Comparison of ENCODE assay signal across 8 mouse cellular contexts in genomic region chr7:139248615-139249405, GRCm38 (mm10). TPM values are rescaled to one million over a fixed set of nuclear protein-coding genes. Genes with fewer than 3 reads are reported as not detected.
DNase-seq lines count a peak whose midpoint lies in the region; ATAC-seq and TF ChIP-seq lines count a peak whose summit lies in the region.

No protein-coding gene starts in this region.

- H3K4me2 ChIP-seq in kidney, embryonic 14.5 days (replicated peaks; ENCODE audit: low read depth, low read length) = peak overlapping the region; percentile 96
- H3K4me2 ChIP-seq in limb, embryonic 14.5 days (replicated peaks; ENCODE audit: low read depth, low read length, severe bottlenecking) = peak overlapping the region; percentile 84
- peak overlapping the region; percentile 95 for H3K4me2 ChIP-seq in neural tube, embryonic 12.5 days (replicated peaks)

- H3K27me3 ChIP-seq in kidney, embryonic 14.5 days (ENCODE audit: control insufficient read depth, insufficient read depth, low read length) = peaks cover 4% of the 10 kb centered on the region
- H3K27me3 ChIP-seq in limb, embryonic 14.5 days (ENCODE audit: control insufficient read depth, insufficient read depth, low read length) = no peaks in the 10 kb centered on the region
- H3K27me3 ChIP-seq in neural tube, embryonic 12.5 days (replicated peaks) = peaks cover 41% of the 10 kb centered on the region

- no peak for DNase-seq in kidney, adult 18-20 months
- DNase-seq in B cell, adult 2 months = peak; percentile 49
- peak; percentile 47 for DNase-seq in adrenal gland, postnatal 10 days
- peak; percentile 26 for DNase-seq in gastrocnemius, postnatal 25 days
- DNase-seq in limb, embryonic 14.5 days (ENCODE audit: low spot score) = no peak
- DNase-seq in spleen, postnatal 14 days (ENCODE audit: low spot score in 2 of 2) = no peak

- no peaks in the 10 kb centered on the region for H3K36me3 ChIP-seq in kidney, embryonic 14.5 days (ENCODE audit: control insufficient read depth, insufficient read depth, low read length)
- no peaks in the 10 kb centered on the region for H3K36me3 ChIP-seq in limb, embryonic 14.5 days (ENCODE audit: control insufficient read depth, insufficient read depth, low read length)
- H3K36me3 ChIP-seq in neural tube, embryonic 12.5 days = no peaks in the 10 kb centered on the region

- no peaks in the 10 kb centered on the region for H3K9me3 ChIP-seq in kidney, embryonic 14.5 days (ENCODE audit: control insufficient read depth, low read length)
- H3K9me3 ChIP-seq in limb, embryonic 14.5 days (ENCODE audit: control insufficient read depth, low read length) = no peaks in the 10 kb centered on the region
- no peaks in the 10 kb centered on the region for H3K9me3 ChIP-seq in neural tube, embryonic 12.5 days

- peak overlapping the region; percentile 65 for H3K4me3 ChIP-seq in kidney, embryonic 14.5 days (ENCODE audit: low read length)
- H3K4me3 ChIP-seq in limb, embryonic 14.5 days (replicated peaks; ENCODE audit: low read length) = peak overlapping the region; percentile 70
- H3K4me3 ChIP-seq in neural tube, embryonic 12.5 days = peak overlapping the region; percentile 58

- peak overlapping the region; percentile 80 for H3K9ac ChIP-seq in kidney, embryonic 14.5 days (ENCODE audit: low read depth, low read length)
- H3K9ac ChIP-seq in limb, embryonic 14.5 days (ENCODE audit: low read depth, low read length, severe bottlenecking) = peak overlapping the region; percentile 80
- peak overlapping the region; percentile 85 for H3K9ac ChIP-seq in neural tube, embryonic 12.5 days

- H3K27ac ChIP-seq in kidney, embryonic 14.5 days (ENCODE audit: low read depth, low read length) = peak overlapping the region; percentile 63; the same call in 1 of the 2 replicates
- peak overlapping the region; percentile 63 for H3K27ac ChIP-seq in limb, embryonic 14.5 days (replicated peaks; ENCODE audit: low read depth, low read length)
- no peak overlapping the region for H3K27ac ChIP-seq in neural tube, embryonic 12.5 days

- WGBS in kidney, embryonic 14.5 days = under 1% methylated on average over 45 of the region's 45 CpGs
- WGBS in limb, embryonic 14.5 days = 4% methylated on average over 43 of the region's 45 CpGs
- WGBS in neural tube, embryonic 12.5 days = 1% methylated on average over 45 of the region's 45 CpGs

- H3K4me1 ChIP-seq in kidney, embryonic 14.5 days (ENCODE audit: control insufficient read depth, insufficient read depth, low read length) = peaks cover 52% of the 10 kb centered on the region
- H3K4me1 ChIP-seq in limb, embryonic 14.5 days (ENCODE audit: control insufficient read depth, insufficient read depth, low read length) = peaks cover 37% of the 10 kb centered on the region
- H3K4me1 ChIP-seq in neural tube, embryonic 12.5 days = peaks cover 35% of the 10 kb centered on the region

- no peak for ATAC-seq in kidney, embryonic 14.5 days (ENCODE audit: low FRiP score, low TSS enrichment)
- peak; percentile 14; the same call in 1 of the 2 replicates for ATAC-seq in limb, embryonic 14.5 days (ENCODE audit: low FRiP score, low read depth)
- ATAC-seq in neural tube, embryonic 12.5 days (ENCODE audit: low FRiP score, low read depth) = peak; percentile 11; the same call in 1 of the 2 replicates

- TF ChIP-seq POLR2A in limb, embryonic 14.5 days (IDR thresholded peaks at IDR 0.05; ENCODE audit: borderline replicate concordance, extremely low read depth, insufficient read depth, insufficient read length) = no peak

RNA-seq across cellular contexts. Expression of gene Pwwp2b, which starts 0.5 kb away (rescaled TPM):
- 5.3 and 7.3 TPM in 2 replicates for polyA plus RNA-seq in kidney, embryonic 14.5 days (2014; fragmentation: Nextera tagmentation; extraction: Ambion mirVana)
- 10 to 100 TPM in 1 of 2 experiments, 1 to 10 TPM in 1; 9.2 to 22.2 TPM for total RNA-seq in adrenal gland, postnatal 10 days (2021)
- total RNA-seq in gastrocnemius, postnatal 25 days (2021) = 1 to 10 TPM; 2.8 to 3.7 TPM
- 9.5 and 10.6 TPM in 2 replicates for polyA plus RNA-seq in limb, embryonic 14.5 days (2012; rRNA removed)
- 13.1 and 14.1 TPM in 2 replicates for polyA plus RNA-seq in limb, embryonic 14.5 days (2014; fragmentation: Nextera tagmentation; extraction: Ambion mirVana)
- 4.9 and 5.3 TPM in 2 replicates for polyA plus RNA-seq in neural tube, embryonic 12.5 days (2016; fragmentation: Nextera tagmentation; extraction: Ambion mirVana)

RNA-seq across cellular contexts. Expression of gene Stk32c, which starts 35.7 kb away (rescaled TPM):
- 0.29 TPM in 1 of 2 replicates, not detected in the other for polyA plus RNA-seq in kidney, embryonic 14.5 days (2014; fragmentation: Nextera tagmentation; extraction: Ambion mirVana)
- total RNA-seq in adrenal gland, postnatal 10 days (2021) = 1 to 10 TPM; 2.7 to 3.5 TPM
- total RNA-seq in gastrocnemius, postnatal 25 days (2021) = under 1 TPM; 0.36 to 0.48 TPM
- polyA plus RNA-seq in limb, embryonic 14.5 days (2012; rRNA removed) = 3.2 and 4.1 TPM in 2 replicates
- polyA plus RNA-seq in limb, embryonic 14.5 days (2014; fragmentation: Nextera tagmentation; extraction: Ambion mirVana) = 0.14 and 0.32 TPM in 2 replicates
- 1.2 and 2.0 TPM in 2 replicates for polyA plus RNA-seq in neural tube, embryonic 12.5 days (2016; fragmentation: Nextera tagmentation; extraction: Ambion mirVana)

RNA-seq across cellular contexts. Expression of gene Lrrc27, which starts 36.0 kb away (rescaled TPM):
- 5.7 and 6.6 TPM in 2 replicates for polyA plus RNA-seq in kidney, embryonic 14.5 days (2014; fragmentation: Nextera tagmentation; extraction: Ambion mirVana)
- total RNA-seq in adrenal gland, postnatal 10 days (2021) = 1 to 10 TPM; 3.9 to 7.7 TPM
- 1 to 10 TPM; 3.2 to 3.9 TPM for total RNA-seq in gastrocnemius, postnatal 25 days (2021)
- polyA plus RNA-seq in limb, embryonic 14.5 days (2012; rRNA removed) = 3.9 and 6.1 TPM in 2 replicates
- 3.2 and 4.2 TPM in 2 replicates for polyA plus RNA-seq in limb, embryonic 14.5 days (2014; fragmentation: Nextera tagmentation; extraction: Ambion mirVana)
- polyA plus RNA-seq in neural tube, embryonic 12.5 days (2016; fragmentation: Nextera tagmentation; extraction: Ambion mirVana) = 3.9 and 5.3 TPM in 2 replicates

Comparison
In these comparisons a context has a peak if more than half of its experiments do, and no peak if none do; other contexts are left out.
1. DNase-seq: peak in B cell, adult 2 months (2 of 2), adrenal gland, postnatal 10 days (single experiment) and gastrocnemius, postnatal 25 days (single experiment); none in kidney, adult 18-20 months (single experiment), limb, embryonic 14.5 days (single experiment) and spleen, postnatal 14 days (0 of 2).
2. Peak in every context shown above with its lines, with median percentiles within 50 percentile points of each other: H3K4me2 ChIP-seq, H3K4me3 ChIP-seq and H3K9ac ChIP-seq.